Mouse (Mus musculus) E14TG2a.4 (cell line): ENCODE data around the gene Rbm26.

ENCODE experiments used
- CTCF ChIP-seq: conservative IDR thresholded peaks from 2 replicates; pipeline ENCODE4 v1.5.1; 2014; ENCODE audit warnings: low read length
- NANOG ChIP-seq: IDR thresholded peaks from 2 replicates; pipeline ENCODE4 v1.6.1; 2014; ENCODE audit warnings: borderline replicate concordance, low read length, mixed read lengths
- POU5F1 ChIP-seq: IDR thresholded peaks from 2 replicates; pipeline ENCODE4 v1.6.1; 2014; ENCODE audit warnings: low read length, borderline replicate concordance

GRCm38 (mm10) chr14:105167181-105167580, 9.9 kb downstream of the Rbm26 start:
- TF ChIP-seq CTCF (no peak), NANOG (no peak), POU5F1 (no peak)
